Mouse (Mus musculus) 416B (cell line): ENCODE measurements around the gene Fcer1g.

Experiments used
- DNase-seq: peaks from one replicate; pipeline ENCODE4 v3.0.0; 2011; ENCODE audit warnings: low read depth

Fcer1g gene

GRCm38 (mm10) chr1:171234126-171234525, at the start of gene Fcer1g:
Gene Fcer1g (minus strand): TSS chr1:171234365.
- DNase-seq: peak; percentile 91

GRCm38 (mm10) chr1:171283188-171284160, 49.3 kb upstream of the Fcer1g start:
- no peak for DNase-seq

- DNase-seq: no peak
Observed at GRCm38 (mm10) chr1:171282086-171282805, 48.1 kb upstream of the Fcer1g start.

GRCm38 (mm10) chr1:171281528-171281923, 47.4 kb upstream of the Fcer1g start:
- DNase-seq: peak; percentile 86

GRCm38 (mm10) chr1:171280916-171281527, 46.9 kb upstream of the Fcer1g start, which contains the start of gene Ppox:
Gene Ppox (minus strand): TSS chr1:171281186.
- DNase-seq: peak; percentile 99

GRCm38 (mm10) chr1:171280250-171280915, 46.2 kb upstream of the Fcer1g start:
- DNase-seq: no peak

- DNase-seq: no peak
Observed at GRCm38 (mm10) chr1:171279721-171280120, 45.6 kb upstream of the Fcer1g start.

- no peak for DNase-seq
Observed at GRCm38 (mm10) chr1:171279012-171279705, 45.0 kb upstream of the Fcer1g start.

GRCm38 (mm10) chr1:171278436-171278835, 44.3 kb upstream of the Fcer1g start:
- no peak for DNase-seq

- DNase-seq: no peak
Observed at GRCm38 (mm10) chr1:171277736-171278135, 43.6 kb upstream of the Fcer1g start.

GRCm38 (mm10) chr1:171276110-171276748, 42.1 kb upstream of the Fcer1g start:
- no peak for DNase-seq

- DNase-seq: no peak
Observed at GRCm38 (mm10) chr1:171275144-171275734, 41.1 kb upstream of the Fcer1g start.

GRCm38 (mm10) chr1:171274171-171274570, 40.0 kb upstream of the Fcer1g start:
- no peak for DNase-seq

GRCm38 (mm10) chr1:171272086-171272485, 37.9 kb upstream of the Fcer1g start:
- DNase-seq: no peak

GRCm38 (mm10) chr1:171271622-171272021, 37.5 kb upstream of the Fcer1g start:
- DNase-seq: no peak

- no peak for DNase-seq
Observed at GRCm38 (mm10) chr1:171271196-171271595, 37.0 kb upstream of the Fcer1g start.

GRCm38 (mm10) chr1:171270573-171270900, 36.4 kb upstream of the Fcer1g start:
- no peak for DNase-seq

GRCm38 (mm10) chr1:171269848-171270572, 35.8 kb upstream of the Fcer1g start, which contains the start of gene B4galt3:
Gene B4galt3 (plus strand): TSS chr1:171270328.
- DNase-seq: peak; percentile 91

- DNase-seq: peak; percentile 63
Observed at GRCm38 (mm10) chr1:171268341-171268740, 34.2 kb upstream of the Fcer1g start.
